Mouse (Mus musculus) cerebellum, postnatal 4 days (tissue): ENCODE data around the gene Flt3.

ENCODE experiments used
- DNase-seq, 2 experiments: peaks; one replicate each; pipeline ENCODE4 v3.0.0; 2022; ENCODE audit warnings: low spot score in 2 of 2, mixed read lengths in 1 of 2

The Flt3 gene

DNA sequence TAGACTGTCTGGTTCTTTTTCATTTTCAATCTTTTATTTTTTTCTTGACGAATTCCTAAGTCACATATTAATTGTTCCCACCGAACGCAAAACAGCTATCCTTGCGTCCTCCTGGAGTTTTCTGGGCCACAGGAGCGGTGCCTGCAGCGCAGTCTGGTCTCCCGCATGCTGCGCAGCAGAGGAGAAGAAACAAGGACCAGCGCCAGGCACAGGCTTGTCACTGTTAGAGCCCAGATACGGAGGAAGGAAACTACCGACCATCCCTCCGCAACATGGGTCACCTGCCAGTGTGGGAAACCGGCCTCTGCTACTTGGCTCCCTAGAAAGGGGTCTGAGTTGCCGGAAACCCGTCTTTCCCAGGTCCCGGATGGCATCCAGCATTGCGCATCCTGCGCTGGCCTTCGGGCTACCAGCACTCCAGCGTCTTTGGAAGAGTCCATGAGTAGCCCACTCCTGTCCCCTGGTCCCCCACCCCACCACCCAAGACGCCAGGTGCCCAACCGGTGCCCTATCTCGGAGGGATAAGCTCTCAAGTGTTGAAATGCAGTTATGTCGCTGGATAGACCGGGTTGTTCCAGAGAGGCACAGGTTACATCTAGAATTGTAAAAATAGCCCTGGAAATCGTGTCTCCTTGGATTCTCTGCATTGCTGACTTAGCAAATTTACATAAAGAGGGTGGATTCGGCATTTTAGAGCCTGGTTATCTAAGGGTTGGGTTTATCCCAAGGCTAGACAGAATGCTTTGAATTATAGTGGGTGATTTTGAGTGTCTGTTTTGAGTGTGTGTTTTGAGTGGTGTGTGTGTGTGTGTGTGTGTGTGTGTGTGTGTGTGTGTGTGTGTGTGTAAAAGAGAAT lies 87.2 kb downstream of the Flt3 start:
- no peak for DNase-seq

- DNase-seq = no peak
These were observed 90.5 kb downstream of the Flt3 start for GRCm38 (mm10) chr5:147309786-147310185.

DNA sequence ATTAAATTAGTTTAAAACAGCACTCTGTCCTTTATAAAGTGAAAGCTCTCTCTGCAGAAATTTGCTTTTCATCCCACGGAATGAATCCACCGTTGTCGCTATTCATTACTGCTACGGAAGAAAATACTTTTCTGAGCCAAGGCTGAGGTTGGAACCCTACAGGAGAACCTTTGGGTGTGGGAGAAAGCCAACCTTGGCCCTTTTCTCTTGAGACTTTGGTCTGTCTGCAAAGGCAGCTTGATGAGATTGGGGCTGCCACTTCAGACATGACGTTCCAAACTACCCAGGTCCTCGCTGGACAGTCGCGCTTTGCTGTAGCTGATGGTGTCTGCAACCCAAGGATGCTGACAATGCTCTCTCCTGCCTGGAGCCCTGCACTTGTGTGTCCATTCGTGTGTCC lies 91.8 kb downstream of the Flt3 start:
- no peak for DNase-seq

DNA sequence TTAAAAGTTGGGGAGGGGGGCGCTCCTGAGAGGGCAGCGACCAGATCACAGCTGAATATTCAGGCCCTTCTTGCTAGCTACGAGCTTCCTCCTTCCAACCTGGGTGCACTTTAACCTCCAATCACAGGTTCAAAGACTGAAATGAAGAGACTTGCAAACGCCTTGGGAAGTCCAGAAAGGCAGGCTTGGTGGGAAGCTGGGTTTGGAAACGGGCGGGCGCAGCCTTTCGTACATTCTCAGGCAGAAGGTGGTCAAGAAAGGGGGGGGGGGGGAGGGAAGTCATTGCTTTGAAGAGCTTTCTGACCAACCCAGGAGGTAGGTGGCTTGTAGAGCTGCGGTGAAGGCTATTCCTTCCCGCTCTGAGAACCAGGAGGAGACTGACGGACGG lies 92.9 kb downstream of the Flt3 start:
- no peak for DNase-seq

- no peak for DNase-seq
These were observed 93.5 kb downstream of the Flt3 start, which contains the start of gene Cdx2 for GRCm38 (mm10) chr5:147306638-147307397. TSS of gene Cdx2 (minus strand) at chr5:147307270.

DNA sequence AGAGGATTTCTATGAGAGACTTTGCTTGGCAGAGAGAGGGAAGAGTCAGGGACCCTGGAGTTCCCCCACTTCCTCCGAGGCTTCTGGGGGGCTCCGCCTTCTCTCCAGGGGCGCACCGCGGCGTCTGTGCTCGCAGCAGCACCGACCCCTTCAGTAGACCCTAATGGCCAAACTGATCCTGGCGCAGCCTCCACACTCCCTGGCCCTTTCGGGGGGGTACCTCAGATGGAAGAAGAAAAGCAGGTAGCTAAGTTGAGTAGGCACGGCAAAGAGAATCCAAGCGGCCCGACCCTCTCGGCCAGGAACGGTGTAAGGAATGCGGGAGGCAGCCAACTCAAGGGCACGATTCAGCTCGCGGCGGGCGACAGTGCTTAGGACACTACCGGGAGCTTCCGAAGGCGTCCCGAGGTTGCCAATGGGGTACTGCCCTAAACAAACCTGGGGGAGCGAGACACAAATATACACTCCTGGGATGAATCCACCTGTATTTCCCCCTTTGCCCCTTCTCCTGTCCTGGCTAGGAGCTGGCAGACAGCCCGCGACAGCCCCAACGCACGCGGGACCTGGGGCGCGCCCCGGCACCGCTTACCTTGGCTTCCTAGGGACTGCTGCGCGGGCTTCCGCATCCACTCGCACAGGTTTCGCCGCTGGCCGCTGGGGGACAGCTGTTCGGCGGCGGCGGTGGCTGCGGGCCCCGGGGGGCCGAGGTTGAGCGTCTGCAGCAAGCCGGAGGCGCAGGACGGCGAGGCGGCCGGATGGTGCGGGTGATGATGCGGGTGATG lies 94.2 kb downstream of the Flt3 start:
- DNase-seq = no peak

DNA sequence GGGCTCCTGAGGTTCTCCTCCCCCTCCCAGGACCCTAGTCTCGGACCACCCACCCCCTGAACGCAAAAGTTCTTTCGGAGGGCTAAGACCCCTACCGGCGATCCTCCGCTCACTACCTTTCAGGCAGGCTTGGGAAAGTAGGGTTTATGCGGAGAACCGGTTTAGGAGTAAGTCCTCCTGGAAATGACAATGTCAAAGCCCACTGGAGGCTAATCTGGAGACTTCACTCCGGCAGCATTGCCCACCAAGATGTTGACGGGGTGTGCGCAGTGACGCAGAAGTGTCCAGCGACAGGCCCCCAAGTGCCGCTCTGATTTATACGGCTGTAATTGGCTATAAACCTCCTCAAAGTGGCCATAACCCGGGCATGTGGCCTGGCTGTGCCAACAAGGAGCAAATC lies 95.1 kb downstream of the Flt3 start:
- DNase-seq = no peak

DNA sequence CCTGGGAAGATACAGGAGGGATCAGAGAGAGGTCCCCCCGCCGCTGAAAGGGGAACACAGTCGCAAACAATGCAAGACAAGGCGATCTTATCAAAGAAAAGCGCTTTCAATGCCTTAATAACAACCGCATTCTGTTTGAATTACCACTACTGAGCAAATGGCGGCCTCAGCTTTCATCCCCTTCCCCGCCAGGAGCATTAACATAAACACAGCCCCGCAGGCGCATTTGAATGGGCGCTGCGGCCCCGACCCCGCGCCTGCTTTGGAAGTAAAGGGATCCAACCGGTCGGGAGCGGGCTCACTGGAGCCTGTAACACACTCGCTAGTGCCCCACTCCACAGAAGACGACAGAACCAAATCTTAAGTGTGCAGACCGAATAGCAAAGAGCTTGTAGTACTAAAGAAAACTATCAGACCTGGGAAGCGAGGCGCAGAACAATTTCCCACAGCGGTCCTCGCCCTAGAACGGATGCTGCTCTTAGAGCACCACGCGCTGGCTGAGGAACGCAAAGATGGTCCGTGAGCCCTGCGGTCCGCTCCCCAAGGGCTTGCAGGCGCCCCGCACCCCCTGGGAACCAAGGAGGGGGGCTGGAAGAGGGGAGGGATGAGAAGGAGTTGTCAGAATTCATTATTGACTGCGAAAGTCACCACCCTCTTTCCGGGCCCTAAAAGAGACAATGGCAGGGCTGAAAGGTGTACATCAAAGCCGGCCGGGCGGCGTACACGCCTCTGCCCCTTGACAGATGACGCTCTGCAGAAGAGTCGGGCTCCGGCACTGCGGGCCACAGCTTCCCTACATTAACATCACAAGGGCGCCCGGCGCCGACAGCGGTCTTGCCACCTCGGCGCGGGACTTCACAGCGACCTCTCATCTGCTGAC lies 95.8 kb downstream of the Flt3 start:
- DNase-seq = no peak

- no peak for DNase-seq
These were observed 97.4 kb downstream of the Flt3 start for GRCm38 (mm10) chr5:147302746-147303400.

DNA sequence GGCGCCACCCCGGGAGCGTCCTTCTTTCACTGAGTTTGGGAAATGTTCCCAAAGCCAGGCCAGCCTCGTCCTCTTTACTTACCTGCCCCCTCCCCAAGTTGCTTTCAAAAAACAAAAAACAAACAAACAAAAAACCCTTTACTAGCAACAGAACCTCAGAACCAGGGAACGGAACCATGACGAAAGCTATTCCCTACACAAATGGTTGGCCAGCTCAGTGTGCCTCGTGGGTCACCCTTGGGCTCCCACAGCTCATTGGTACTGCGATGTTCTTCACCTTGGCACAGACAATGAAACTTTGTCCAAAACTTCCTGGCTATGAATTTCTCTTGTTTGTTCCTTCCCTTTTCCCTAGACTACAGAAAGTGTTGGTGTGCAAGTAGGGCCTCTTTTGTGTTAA lies 98.1 kb downstream of the Flt3 start:
- no peak for DNase-seq

DNA sequence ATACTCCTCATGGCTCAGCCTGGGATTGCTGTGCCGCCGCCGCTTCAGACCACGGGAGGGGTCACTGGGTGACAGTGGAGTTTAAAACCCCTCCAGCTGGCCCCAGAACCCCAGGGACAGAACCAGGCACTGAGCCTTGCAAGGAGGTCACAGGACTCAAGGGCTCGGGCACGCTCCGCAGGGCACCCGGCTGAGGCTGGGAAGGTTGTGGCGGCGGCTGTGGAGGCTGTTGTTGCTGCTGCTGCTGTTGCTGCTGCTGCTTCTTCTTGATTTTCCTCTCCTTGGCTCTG lies 98.6 kb downstream of the Flt3 start:
- no peak for DNase-seq

GRCm38 (mm10) chr5:147300917-147301780 lies 99.1 kb downstream of the Flt3 start:
- no peak for DNase-seq

GRCm38 (mm10) chr5:147300001-147300363 lies 100.3 kb downstream of the Flt3 start:
- no peak for DNase-seq

DNA sequence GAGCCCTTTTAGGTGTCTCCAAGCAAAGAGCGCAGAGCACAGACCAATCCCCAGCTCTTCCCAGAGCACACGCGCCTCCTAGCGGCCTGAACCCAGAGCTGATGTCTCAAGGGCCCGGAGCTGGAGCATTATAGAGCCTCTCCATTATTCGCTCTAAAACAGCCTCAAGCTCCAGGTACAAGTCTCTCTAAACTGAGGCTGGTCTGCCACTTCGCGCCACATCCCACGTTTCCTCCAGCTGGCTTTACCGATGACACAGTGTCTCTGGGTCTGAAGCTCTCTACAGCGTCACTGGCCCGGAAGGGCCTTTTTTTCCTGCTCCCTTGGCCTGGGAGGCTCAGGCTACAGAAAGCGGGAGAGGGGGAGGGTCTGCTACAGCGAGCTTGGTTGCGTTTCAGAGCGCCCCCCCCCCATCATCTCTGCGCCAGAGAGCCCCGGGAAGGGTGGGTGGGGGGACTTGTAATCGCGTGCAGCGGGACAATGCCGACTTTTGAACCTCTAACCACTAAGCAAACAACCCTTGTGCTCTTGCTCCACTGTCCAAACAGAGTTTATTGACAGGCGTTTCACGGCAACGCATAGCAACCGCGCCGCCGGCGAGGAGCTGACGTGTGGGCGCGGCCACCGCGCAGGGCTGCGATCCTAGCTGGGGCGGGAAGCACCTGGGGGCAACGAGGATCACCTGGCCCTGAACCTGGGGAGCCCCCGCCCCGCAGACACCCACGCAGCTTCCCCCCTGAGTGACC lies 100.9 kb downstream of the Flt3 start:
- peak in 1 of 2 experiments; percentile 29 for DNase-seq

DNA sequence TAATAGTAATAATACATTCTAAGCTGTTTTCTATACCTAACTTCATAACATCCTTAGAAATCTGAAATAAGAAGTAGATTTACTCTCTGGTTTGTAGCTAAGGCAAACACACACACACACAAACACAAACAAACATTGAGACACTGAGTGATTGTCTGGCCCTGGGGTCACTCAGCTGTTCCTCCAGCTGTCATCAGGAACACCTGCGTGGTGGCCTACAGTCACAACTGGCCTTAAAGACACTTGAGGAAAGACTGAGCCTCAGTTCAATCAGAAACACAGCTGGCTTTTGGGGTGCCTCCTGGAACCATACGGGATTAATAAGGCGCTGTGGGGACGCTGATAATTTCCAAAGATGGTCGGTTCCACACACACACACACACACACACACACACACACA lies 103.0 kb downstream of the Flt3 start:
- no peak for DNase-seq

DNA sequence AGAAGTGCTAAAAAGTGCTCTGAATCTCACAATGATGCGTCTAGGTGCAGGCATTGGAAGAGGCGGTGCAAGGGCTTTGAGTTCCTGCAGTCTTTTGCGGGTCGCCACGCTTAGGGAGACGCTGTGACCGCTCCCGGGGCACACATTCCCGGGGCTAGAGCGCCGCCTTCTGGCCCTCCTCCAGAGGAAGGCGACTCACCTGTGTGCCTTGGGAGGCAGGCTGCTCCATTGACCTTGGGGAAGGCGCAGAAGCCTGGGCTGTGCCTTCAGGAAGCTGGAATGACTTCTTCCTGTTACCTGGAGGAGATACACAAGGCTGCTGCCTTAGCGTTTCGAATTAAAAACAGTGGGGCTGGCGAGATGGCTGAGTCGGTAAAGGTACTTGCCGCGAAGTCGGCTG lies 106.2 kb downstream of the Flt3 start:
- no peak for DNase-seq

DNA sequence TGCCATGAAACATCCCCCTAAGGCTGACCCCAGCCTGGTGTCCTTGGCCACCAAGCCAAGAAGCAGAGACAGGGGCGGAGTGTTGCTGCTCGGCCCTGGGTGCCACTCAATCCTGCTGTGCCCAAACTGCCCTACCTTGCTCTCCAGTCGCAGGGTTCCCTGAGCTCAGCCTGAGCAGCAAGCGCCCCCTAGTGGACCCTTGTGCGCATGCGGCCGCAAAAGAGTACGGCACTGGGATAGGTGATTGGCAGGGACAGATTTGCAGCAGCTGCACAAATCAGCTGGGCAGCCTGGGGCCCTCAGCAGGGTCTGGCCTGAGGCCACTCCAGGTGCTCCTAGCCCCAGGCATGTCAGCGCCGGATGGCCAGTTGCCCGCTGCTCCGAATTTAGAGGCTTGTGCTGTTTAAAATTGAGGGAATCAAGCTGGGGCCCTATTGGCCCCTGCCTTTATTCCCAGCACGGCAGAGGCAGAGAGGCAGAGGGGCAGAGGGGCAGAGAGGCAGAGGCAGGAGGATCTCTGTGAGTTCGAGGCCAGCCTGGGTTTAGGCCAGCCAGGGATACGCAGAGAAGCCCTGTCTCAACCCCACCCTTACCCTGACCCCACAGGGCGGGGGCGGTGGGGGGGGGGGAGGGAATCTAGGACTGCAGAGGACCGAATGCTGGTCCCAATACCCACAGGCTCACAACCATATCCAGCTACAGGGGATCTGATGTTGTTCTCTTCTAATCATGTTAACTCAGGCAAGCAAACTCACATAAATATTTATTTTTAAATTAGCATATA lies 107.0 kb downstream of the Flt3 start:
- DNase-seq = peak in 1 of 2 experiments; percentile 68

DNA sequence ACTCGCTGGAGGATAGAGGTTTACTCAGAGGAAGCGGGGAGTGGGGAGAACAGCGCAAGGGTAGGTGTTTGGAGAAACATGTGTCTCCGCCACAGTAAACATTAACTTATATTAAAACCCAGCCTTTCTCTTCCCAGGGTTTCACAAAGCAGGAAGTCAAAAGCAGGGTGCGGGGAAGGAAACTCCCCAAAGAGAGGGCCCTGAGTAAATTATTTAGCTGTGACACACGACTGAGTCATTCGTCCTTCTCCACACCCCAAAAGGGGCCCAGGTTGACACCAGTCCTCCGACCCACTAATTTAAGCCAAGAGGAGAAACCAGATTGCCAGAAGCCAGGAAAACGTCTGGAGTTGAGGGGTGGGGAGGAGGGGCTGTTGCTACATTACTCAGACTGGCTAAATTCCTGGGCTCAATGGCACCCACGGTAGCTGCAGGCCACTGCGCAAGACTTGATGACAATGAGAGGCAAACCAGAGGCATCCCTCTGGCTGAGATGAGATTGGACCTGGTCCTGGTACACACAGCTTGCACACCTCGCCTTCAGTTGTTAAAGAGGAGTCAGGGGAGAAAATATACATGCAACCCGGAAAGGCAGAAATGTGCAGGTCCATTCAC lies 107.7 kb downstream of the Flt3 start:
- DNase-seq = no peak
